Mouse (Mus musculus): Measurements from ENCODE around the gene Zbtb38. TPM values are rescaled to one million over a fixed set of nuclear protein-coding genes. Genes with fewer than 3 reads are reported as not detected.

Zbtb38 gene
- polyA plus RNA-seq, 1 experiment from 2014 or later, result 34.2 TPM

DNA sequence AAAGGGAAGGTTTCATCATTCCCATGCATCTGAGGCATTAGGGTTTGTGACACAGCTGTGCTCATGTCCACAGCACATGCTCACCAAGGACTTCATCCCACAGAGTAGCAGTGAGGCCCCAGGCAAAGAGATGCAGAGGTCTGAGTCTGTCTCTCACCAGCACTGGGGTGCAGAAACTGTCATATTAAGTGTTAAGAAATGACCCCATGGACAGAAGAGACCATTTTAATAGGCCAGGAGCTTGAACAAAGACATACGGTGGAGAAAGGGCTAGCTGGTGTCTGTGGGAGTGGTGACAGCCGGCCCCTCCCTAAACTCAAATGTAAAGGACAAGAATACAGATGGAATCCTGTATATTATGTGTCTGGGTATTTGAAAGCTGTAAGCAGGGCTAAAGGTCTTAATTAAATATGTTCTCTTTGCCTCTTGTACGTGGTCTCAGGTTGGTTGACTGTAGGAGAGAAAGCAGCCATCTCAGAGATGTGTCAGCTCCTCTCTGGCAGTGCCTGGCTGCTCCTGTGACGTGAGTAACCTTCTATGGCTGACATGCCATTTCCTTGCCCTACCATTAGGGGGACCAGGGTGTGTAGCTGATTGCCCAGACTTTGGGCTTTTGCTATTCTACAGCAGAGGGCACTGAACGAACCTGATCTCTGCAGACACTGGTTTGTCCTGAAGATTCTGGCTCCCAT, 77.4 kb downstream of the Zbtb38 start:
- Histone ChIP-seq H3K36me3 (ENCODE audit: control insufficient read depth, insufficient read depth, low read length) (no peaks in the 10 kb centered on the region), H3K27me3 (ENCODE audit: control insufficient read depth, insufficient read depth, low read length) (no peaks in the 10 kb centered on the region), H3K4me2 (ENCODE audit: low read length) (no peak overlapping the region), H3K9me3 (ENCODE audit: control insufficient read depth, low read length) (no peaks in the 10 kb centered on the region), H3K27ac (replicated peaks in 1 of 2; ENCODE audit: control insufficient read depth in 1 of 2, insufficient read depth in 1 of 2, low read depth in 2 of 2, low read length in 2 of 2) (no peak overlapping the region), H3K9ac (ENCODE audit: low read length) (no peak overlapping the region), H3K4me1 (ENCODE audit: control insufficient read depth in 2 of 2, insufficient read depth in 2 of 2, low read length in 2 of 2) (no peaks in the 10 kb centered on the region), H3K4me3 (ENCODE audit: control insufficient read depth in 1 of 2, insufficient read depth in 1 of 2, low read depth in 1 of 2, low read length in 2 of 2) (no peak overlapping the region)
- ATAC-seq (ENCODE audit: insufficient number of reproducible peaks, insufficient read depth, low FRiP score, low read depth), result peak; percentile 77
- WGBS, result 29% methylated on average over 5 of the region's 5 CpGs

DNA sequence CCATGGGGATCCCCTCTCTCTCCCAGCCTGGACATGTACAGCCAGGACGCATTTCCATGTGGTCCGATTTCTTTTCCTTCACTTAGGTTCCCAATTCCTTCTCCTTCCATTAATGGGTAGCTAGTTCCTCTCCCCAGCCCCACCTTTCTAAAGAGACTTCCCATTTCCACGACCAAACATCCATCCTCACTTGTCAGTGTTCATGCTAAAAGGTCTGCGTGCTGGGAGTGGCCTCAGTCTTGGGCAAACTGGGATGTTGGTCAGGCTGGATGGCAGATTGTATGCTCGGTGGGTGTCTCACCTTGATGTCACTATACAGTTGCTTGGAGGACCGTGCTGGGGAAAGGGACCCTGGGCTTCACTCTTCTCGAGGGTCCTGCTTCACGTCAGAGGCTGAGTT, 78.3 kb downstream of the Zbtb38 start:
- no peak overlapping the region for H3K9ac ChIP-seq (ENCODE audit: low read length)

DNA sequence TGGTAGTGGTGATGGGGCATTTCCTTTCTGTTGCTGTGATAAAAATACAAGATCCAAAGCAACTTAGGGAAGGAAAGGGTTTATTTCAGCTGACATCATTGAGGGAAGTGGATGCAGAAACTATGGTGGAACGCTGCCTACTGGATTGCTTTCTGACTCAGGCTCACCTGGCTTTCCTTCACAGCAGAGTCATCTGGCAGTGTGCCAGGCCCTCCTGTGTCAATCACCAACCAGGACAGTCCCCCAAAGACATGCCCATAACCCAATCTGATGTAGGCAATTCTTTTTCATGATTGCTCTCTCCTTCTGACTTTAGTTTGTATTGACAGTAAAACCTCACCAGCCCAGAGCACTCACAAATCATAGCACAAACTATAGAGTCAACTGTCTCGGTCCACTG, 80.2 kb downstream of the Zbtb38 start:
- no peak for ATAC-seq (ENCODE audit: insufficient number of reproducible peaks, insufficient read depth, low FRiP score, low read depth)
- Histone ChIP-seq H3K27ac (replicated peaks in 1 of 2; ENCODE audit: control insufficient read depth in 1 of 2, insufficient read depth in 1 of 2, low read depth in 2 of 2, low read length in 2 of 2) (no peak overlapping the region), H3K4me1 (ENCODE audit: control insufficient read depth in 2 of 2, insufficient read depth in 2 of 2, low read length in 2 of 2) (peaks cover 0 to 3% of the 10 kb centered on the region in 2 experiments; a peak in 1 of 4 replicates), H3K27me3 (ENCODE audit: control insufficient read depth, insufficient read depth, low read length) (no peaks in the 10 kb centered on the region), H3K4me3 (ENCODE audit: control insufficient read depth in 1 of 2, insufficient read depth in 1 of 2, low read depth in 1 of 2, low read length in 2 of 2) (no peak overlapping the region), H3K9ac (ENCODE audit: low read length) (no peak overlapping the region), H3K9me3 (ENCODE audit: control insufficient read depth, low read length) (no peaks in the 10 kb centered on the region), H3K36me3 (ENCODE audit: control insufficient read depth, insufficient read depth, low read length) (no peaks in the 10 kb centered on the region), H3K4me2 (ENCODE audit: low read length) (no peak overlapping the region)
- WGBS, result 81% methylated on average over 2 of the region's 2 CpGs

More for the DNA sequence above, 78.3 kb downstream of the Zbtb38 start:
- no peak for ATAC-seq (ENCODE audit: insufficient number of reproducible peaks, insufficient read depth, low FRiP score, low read depth)
- Histone ChIP-seq H3K4me3 (ENCODE audit: control insufficient read depth in 1 of 2, insufficient read depth in 1 of 2, low read depth in 1 of 2, low read length in 2 of 2) (no peak overlapping the region), H3K27me3 (ENCODE audit: control insufficient read depth, insufficient read depth, low read length) (no peaks in the 10 kb centered on the region), H3K27ac (replicated peaks in 1 of 2; ENCODE audit: control insufficient read depth in 1 of 2, insufficient read depth in 1 of 2, low read depth in 2 of 2, low read length in 2 of 2) (no peak overlapping the region), H3K9me3 (ENCODE audit: control insufficient read depth, low read length) (no peaks in the 10 kb centered on the region), H3K36me3 (ENCODE audit: control insufficient read depth, insufficient read depth, low read length) (no peaks in the 10 kb centered on the region), H3K4me1 (ENCODE audit: control insufficient read depth in 2 of 2, insufficient read depth in 2 of 2, low read length in 2 of 2) (peaks cover 0 to 3% of the 10 kb centered on the region in 2 experiments; a peak in 1 of 4 replicates), H3K4me2 (ENCODE audit: low read length) (no peak overlapping the region)
- 87% methylated on average over 8 of the region's 8 CpGs for WGBS

DNA sequence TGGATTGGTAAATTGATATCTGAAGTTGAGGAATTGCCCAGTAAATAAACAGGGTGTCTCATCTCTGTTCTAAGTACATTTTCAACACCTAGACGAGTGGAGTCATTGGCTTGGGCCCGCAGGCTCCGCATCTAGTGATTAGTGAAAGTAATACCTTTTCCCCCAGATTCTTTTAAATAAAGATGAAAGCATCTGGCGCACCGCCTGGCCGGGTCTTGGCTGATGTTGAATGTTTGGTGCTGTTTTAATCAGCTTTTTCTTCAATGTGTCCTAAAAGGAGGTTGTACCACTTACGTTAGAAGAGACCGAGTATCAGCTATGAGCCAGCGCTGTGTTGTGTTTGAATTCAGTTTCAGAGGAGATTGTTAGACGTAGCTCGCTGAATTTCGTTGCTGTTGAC, 81.4 kb downstream of the Zbtb38 start:
- ATAC-seq (ENCODE audit: insufficient number of reproducible peaks, insufficient read depth, low FRiP score, low read depth), result no peak
- Histone ChIP-seq H3K36me3 (ENCODE audit: control insufficient read depth, insufficient read depth, low read length) (no peaks in the 10 kb centered on the region), H3K27me3 (ENCODE audit: control insufficient read depth, insufficient read depth, low read length) (no peaks in the 10 kb centered on the region), H3K9ac (ENCODE audit: low read length) (no peak overlapping the region), H3K4me1 (ENCODE audit: control insufficient read depth in 2 of 2, insufficient read depth in 2 of 2, low read length in 2 of 2) (peaks cover 0 to 3% of the 10 kb centered on the region in 2 experiments; a peak in 1 of 4 replicates), H3K4me3 (ENCODE audit: control insufficient read depth in 1 of 2, insufficient read depth in 1 of 2, low read depth in 1 of 2, low read length in 2 of 2) (no peak overlapping the region), H3K9me3 (ENCODE audit: control insufficient read depth, low read length) (no peaks in the 10 kb centered on the region), H3K4me2 (ENCODE audit: low read length) (no peak overlapping the region), H3K27ac (replicated peaks in 1 of 2; ENCODE audit: control insufficient read depth in 1 of 2, insufficient read depth in 1 of 2, low read depth in 2 of 2, low read length in 2 of 2) (no peak overlapping the region)
- WGBS, result 88% methylated on average over 12 of the region's 12 CpGs

DNA sequence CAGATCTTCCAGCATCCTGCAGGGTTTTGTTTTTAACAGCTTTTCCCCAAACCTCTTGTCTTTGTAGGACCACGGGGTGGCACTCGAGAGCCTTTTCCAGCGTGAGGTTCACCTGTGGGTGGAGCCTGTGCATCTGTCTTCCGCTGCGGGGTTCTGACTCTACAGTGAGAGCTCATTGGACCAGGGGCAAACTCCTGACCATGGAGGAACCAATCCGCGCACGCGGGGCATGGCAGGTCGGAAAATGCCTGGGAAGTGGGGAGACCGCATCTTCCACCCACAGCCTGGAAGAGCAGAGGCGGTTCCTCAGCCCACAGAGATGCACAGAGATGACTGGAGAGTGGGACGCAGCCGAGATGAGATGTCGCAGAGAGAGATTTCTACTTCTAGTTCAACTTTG, 82.8 kb downstream of the Zbtb38 start:
- H3K27ac ChIP-seq (replicated peaks in 1 of 2; ENCODE audit: control insufficient read depth in 1 of 2, insufficient read depth in 1 of 2, low read depth in 2 of 2, low read length in 2 of 2), result peak overlapping the region in 1 of 2 experiments; percentile 52; a peak in 1 of 4 replicates

DNA sequence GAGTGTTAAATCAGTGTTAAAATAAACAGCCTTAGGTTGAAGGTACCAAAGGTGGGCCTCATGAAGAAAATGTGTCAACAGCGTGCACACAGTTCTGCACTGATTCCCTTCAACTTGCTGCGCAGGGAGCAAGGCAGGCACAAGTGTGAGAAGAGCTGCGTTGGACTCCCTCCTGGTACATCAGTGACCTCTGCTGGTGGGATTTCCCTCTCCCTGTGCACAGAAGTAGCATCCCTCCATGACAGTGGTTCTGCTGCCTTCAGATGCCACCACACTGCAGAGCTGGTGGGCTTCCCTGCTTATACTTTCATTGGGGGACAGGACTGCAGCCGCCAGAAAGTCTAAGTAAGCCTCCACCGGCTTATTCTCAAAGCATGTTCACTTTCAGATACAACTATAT, 84.0 kb downstream of the Zbtb38 start:
- Histone ChIP-seq H3K4me2 (ENCODE audit: low read length) (no peak overlapping the region), H3K9me3 (ENCODE audit: control insufficient read depth, low read length) (no peaks in the 10 kb centered on the region), H3K36me3 (ENCODE audit: control insufficient read depth, insufficient read depth, low read length) (no peaks in the 10 kb centered on the region), H3K9ac (ENCODE audit: low read length) (no peak overlapping the region), H3K4me1 (ENCODE audit: control insufficient read depth in 2 of 2, insufficient read depth in 2 of 2, low read length in 2 of 2) (peaks cover 0 to 3% of the 10 kb centered on the region in 2 experiments; a peak in 1 of 4 replicates), H3K4me3 (ENCODE audit: control insufficient read depth in 1 of 2, insufficient read depth in 1 of 2, low read depth in 1 of 2, low read length in 2 of 2) (no peak overlapping the region), H3K27ac (replicated peaks in 1 of 2; ENCODE audit: control insufficient read depth in 1 of 2, insufficient read depth in 1 of 2, low read depth in 2 of 2, low read length in 2 of 2) (no peak overlapping the region), H3K27me3 (ENCODE audit: control insufficient read depth, insufficient read depth, low read length) (no peaks in the 10 kb centered on the region)
- 45% methylated on average over 5 of the region's 5 CpGs for WGBS
- no peak for ATAC-seq (ENCODE audit: insufficient number of reproducible peaks, insufficient read depth, low FRiP score, low read depth)

More for the DNA sequence above, 82.8 kb downstream of the Zbtb38 start:
- Histone ChIP-seq H3K4me2 (ENCODE audit: low read length) (peak overlapping the region; percentile 78), H3K4me1 (ENCODE audit: control insufficient read depth in 2 of 2, insufficient read depth in 2 of 2, low read length in 2 of 2) (peaks cover 0 to 3% of the 10 kb centered on the region in 2 experiments; a peak in 1 of 4 replicates), H3K9ac (ENCODE audit: low read length) (peak overlapping the region; percentile 51; the same call in 1 of the 2 replicates), H3K9me3 (ENCODE audit: control insufficient read depth, low read length) (no peaks in the 10 kb centered on the region), H3K27me3 (ENCODE audit: control insufficient read depth, insufficient read depth, low read length) (no peaks in the 10 kb centered on the region), H3K4me3 (ENCODE audit: control insufficient read depth in 1 of 2, insufficient read depth in 1 of 2, low read depth in 1 of 2, low read length in 2 of 2) (peak overlapping the region; percentile 38 to 44), H3K36me3 (ENCODE audit: control insufficient read depth, insufficient read depth, low read length) (no peaks in the 10 kb centered on the region)
- WGBS, result 4% methylated on average over 15 of the region's 15 CpGs
- peak; percentile 97 for ATAC-seq (ENCODE audit: insufficient number of reproducible peaks, insufficient read depth, low FRiP score, low read depth)

DNA sequence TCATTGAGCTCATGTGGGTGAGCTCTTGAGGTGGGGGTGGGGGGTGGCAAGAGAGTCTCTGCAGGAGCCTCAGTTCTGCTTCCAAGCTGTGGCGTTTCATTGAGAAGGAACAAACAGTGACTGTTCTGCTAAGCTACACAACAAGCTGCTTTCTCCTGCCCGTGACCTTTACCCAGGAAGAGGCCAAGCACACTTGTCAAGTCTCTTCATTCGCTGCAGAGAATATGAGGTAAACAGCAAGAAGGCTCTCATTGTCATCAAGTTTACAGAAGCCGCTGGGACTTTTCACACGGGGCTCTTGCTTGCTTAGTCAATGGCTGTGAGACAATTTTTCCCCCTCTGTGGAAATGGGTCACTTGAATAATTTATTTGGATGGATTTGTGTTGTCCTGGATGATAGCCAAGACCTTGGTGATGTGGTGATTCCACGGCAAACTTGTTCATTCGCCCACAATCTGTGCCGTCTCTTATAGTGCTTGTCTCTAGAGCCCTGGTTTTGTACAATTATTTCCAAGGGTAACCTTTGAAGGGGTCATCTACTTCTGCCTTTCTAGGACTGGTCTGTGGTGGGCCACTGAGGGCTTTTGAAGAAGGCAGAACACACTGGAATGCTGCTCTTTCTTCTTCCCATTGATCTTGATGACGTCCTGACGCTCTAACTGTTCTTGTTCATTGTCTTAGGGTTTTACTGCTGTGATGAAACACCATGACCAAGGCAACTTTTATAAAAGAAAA, 92.0 kb downstream of the Zbtb38 start:
- Histone ChIP-seq H3K4me2 (ENCODE audit: low read length) (no peak overlapping the region), H3K27me3 (ENCODE audit: control insufficient read depth, insufficient read depth, low read length) (no peaks in the 10 kb centered on the region), H3K9me3 (ENCODE audit: control insufficient read depth, low read length) (no peaks in the 10 kb centered on the region), H3K36me3 (ENCODE audit: control insufficient read depth, insufficient read depth, low read length) (no peaks in the 10 kb centered on the region), H3K4me1 (ENCODE audit: control insufficient read depth in 2 of 2, insufficient read depth in 2 of 2, low read length in 2 of 2) (no peaks in the 10 kb centered on the region), H3K9ac (ENCODE audit: low read length) (no peak overlapping the region), H3K27ac (replicated peaks in 1 of 2; ENCODE audit: control insufficient read depth in 1 of 2, insufficient read depth in 1 of 2, low read depth in 2 of 2, low read length in 2 of 2) (no peak overlapping the region), H3K4me3 (ENCODE audit: control insufficient read depth in 1 of 2, insufficient read depth in 1 of 2, low read depth in 1 of 2, low read length in 2 of 2) (no peak overlapping the region)
- WGBS, result 79% methylated on average over 10 of the region's 10 CpGs
- ATAC-seq (ENCODE audit: insufficient number of reproducible peaks, insufficient read depth, low FRiP score, low read depth), result no peak
